Mouse (Mus musculus) ES-E14 (cell line): Measurements from ENCODE around the gene Klf11. TPM values are rescaled to one million over a fixed set of nuclear protein-coding genes. Genes with fewer than 3 reads are reported as not detected.

Experiments
- DNase-seq: peaks from one replicate; pipeline ENCODE4 v3.0.0-alpha.2; 2013; ENCODE audit warnings: low read depth, low spot score
- H3K27ac ChIP-seq: 2 replicates; pipeline ENCODE4 v1.5.1; 2012; ENCODE audit warnings: low read depth, mild to moderate bottlenecking, low read length, moderate library complexity, mixed read lengths; ENCODE audit not compliant: poor library complexity, insufficient read depth, severe bottlenecking
- H3K36me3 ChIP-seq: 2 replicates; pipeline ENCODE4 v1.6.1; 2012; ENCODE audit warnings: mild to moderate bottlenecking, low read length, moderate library complexity, mixed read lengths; ENCODE audit not compliant: control insufficient read depth, poor library complexity, insufficient read depth, severe bottlenecking
- H3K4me1 ChIP-seq, 2 experiments: fragments of 150-350 bp in 1 of 2; sonication (generic) in 1 of 2; 2 replicates each; pipeline ENCODE4 v1.6.1; 2012; ENCODE audit warnings: low read length in 2 of 2, mild to moderate bottlenecking in 1 of 2, mixed read lengths in 1 of 2; ENCODE audit not compliant: control insufficient read depth in 2 of 2, insufficient read depth in 2 of 2, poor library complexity in 1 of 2
- H3K4me3 ChIP-seq, 2 experiments: fragments of 150-350 bp in 1 of 2; sonication (generic) in 1 of 2; 2 replicates each; pipeline ENCODE4 v1.5.1; 2012; ENCODE audit warnings: low read length in 2 of 2, low read depth in 1 of 2, mild to moderate bottlenecking in 1 of 2, mixed read lengths in 1 of 2; ENCODE audit not compliant: insufficient read depth in 1 of 2, poor library complexity in 1 of 2, severe bottlenecking in 1 of 2
- H3K9ac ChIP-seq: 2 replicates; pipeline ENCODE4 v1.6.1; 2012; ENCODE audit warnings: low read depth, mild to moderate bottlenecking, low read length, mixed read lengths; ENCODE audit not compliant: poor library complexity, insufficient read depth, severe bottlenecking
- H3K9me3 ChIP-seq: fragments of 150-350 bp; sonication (generic); 2 replicates; pipeline ENCODE4 v1.6.1; 2012; ENCODE audit warnings: low read depth, mild to moderate bottlenecking, low read length; ENCODE audit not compliant: control insufficient read depth, insufficient read depth
- CHD2 ChIP-seq: IDR thresholded peaks from 2 replicates; pipeline ENCODE4 v1.6.1; 2014; ENCODE audit warnings: mild to moderate bottlenecking, low read depth, low read length, inconsistent platforms
- HCFC1 ChIP-seq: IDR thresholded peaks from 2 replicates; pipeline ENCODE4 v1.6.1; 2012; ENCODE audit warnings: low read length, inconsistent platforms, borderline replicate concordance; ENCODE audit not compliant: insufficient read depth
- MAFK ChIP-seq: IDR thresholded peaks from 2 replicates; pipeline ENCODE4 v1.6.1; 2014; ENCODE audit warnings: mild to moderate bottlenecking, low read depth, low read length, inconsistent platforms; ENCODE audit not compliant: insufficient read depth
- ZC3H11A ChIP-seq: IDR thresholded peaks from 2 replicates; pipeline ENCODE4 v1.6.1; 2012; ENCODE audit warnings: low read depth, mild to moderate bottlenecking, inconsistent platforms, low read length, borderline replicate concordance
- ZNF384 ChIP-seq: IDR thresholded peaks from 2 replicates; pipeline ENCODE4 v1.6.1; 2012; ENCODE audit warnings: low read depth, low read length, inconsistent platforms
- in situ Hi-C, 2 experiments: fragments of 600-800 bp; cut with MboI; formaldehyde crosslinking; loops; one replicate each; pipeline ENCODE4 v1.15.1; 2025; ENCODE audit warnings: low sequenced_read_pairs in 2 of 2, inconsistent platforms in 1 of 2; ENCODE audit not compliant: unreplicated experiment in 2 of 2
- total RNA-seq: library from RNA; depleted of rRNA; stranded (reverse); fragments of 300-350 nt; gene quantifications from 2 replicates; pipeline ENCODE4 v1.2.3, GENCODE M21; 2012

Klf11 gene
- total RNA-seq, 1 experiment: 7.3 TPM

- in situ Hi-C loops: no loop called here
- H3K4me3 ChIP-seq: no peak overlapping the region
- no peak for DNase-seq
- H3K9me3 ChIP-seq: no peaks in the 10 kb centered on the region
- H3K36me3 ChIP-seq: peaks cover 15% of the 10 kb centered on the region; the same call in 1 of the 2 replicates
- TF ChIP-seq ZNF384: no peak
- TF ChIP-seq ZC3H11A: no peak
- TF ChIP-seq HCFC1: no peak
- TF ChIP-seq CHD2: no peak
- no peak for TF ChIP-seq MAFK
- no peaks in the 10 kb centered on the region for H3K4me1 ChIP-seq
- H3K27ac ChIP-seq: no peak overlapping the region
- no peak overlapping the region for H3K9ac ChIP-seq
Measured at GRCm38 (mm10) chr12:24614452-24615075, 36.5 kb upstream of the Klf11 start.

GRCm38 (mm10) chr12:24615140-24615539 is 35.9 kb upstream of the Klf11 start:
- H3K9ac ChIP-seq: no peak overlapping the region
- in situ Hi-C loops: no loop called here
- H3K27ac ChIP-seq: no peak overlapping the region
- TF ChIP-seq ZNF384 (no peak), ZC3H11A (no peak), MAFK (no peak), CHD2 (no peak), HCFC1 (no peak)
- DNase-seq: no peak
- no peaks in the 10 kb centered on the region for H3K9me3 ChIP-seq
- no peak overlapping the region for H3K4me3 ChIP-seq
- peaks cover 10% of the 10 kb centered on the region; the same call in 1 of the 2 replicates for H3K36me3 ChIP-seq
- H3K4me1 ChIP-seq: no peaks in the 10 kb centered on the region

GRCm38 (mm10) chr12:24619436-24619835 is 31.6 kb upstream of the Klf11 start:
- Histone ChIP-seq H3K9me3 (no peaks in the 10 kb centered on the region), H3K9ac (no peak overlapping the region), H3K4me3 (no peak overlapping the region), H3K4me1 (no peaks in the 10 kb centered on the region), H3K27ac (no peak overlapping the region), H3K36me3 (no peaks in the 10 kb centered on the region)
- TF ChIP-seq ZC3H11A (no peak), HCFC1 (no peak), MAFK (no peak), CHD2 (no peak), ZNF384 (no peak)
- DNase-seq: no peak
- in situ Hi-C loops: no loop called here

GRCm38 (mm10) chr12:24623486-24624251 is 27.4 kb upstream of the Klf11 start:
- DNase-seq: no peak
- Histone ChIP-seq H3K9me3 (no peaks in the 10 kb centered on the region), H3K4me3 (no peak overlapping the region), H3K9ac (no peak overlapping the region), H3K36me3 (no peaks in the 10 kb centered on the region), H3K4me1 (no peaks in the 10 kb centered on the region), H3K27ac (no peak overlapping the region)
- in situ Hi-C loops: no loop called here
- TF ChIP-seq ZNF384 (no peak), ZC3H11A (no peak), HCFC1 (no peak), MAFK (no peak), CHD2 (no peak)
